Mouse (Mus musculus): ENCODE measurements at regions not wholly inside any gene's neighbourhood (a gene's known extent, or its start where the extent isn't known, plus 50 kb on each side); places are given as distances from the start of the nearest gene placed in this dataset.

DNA sequence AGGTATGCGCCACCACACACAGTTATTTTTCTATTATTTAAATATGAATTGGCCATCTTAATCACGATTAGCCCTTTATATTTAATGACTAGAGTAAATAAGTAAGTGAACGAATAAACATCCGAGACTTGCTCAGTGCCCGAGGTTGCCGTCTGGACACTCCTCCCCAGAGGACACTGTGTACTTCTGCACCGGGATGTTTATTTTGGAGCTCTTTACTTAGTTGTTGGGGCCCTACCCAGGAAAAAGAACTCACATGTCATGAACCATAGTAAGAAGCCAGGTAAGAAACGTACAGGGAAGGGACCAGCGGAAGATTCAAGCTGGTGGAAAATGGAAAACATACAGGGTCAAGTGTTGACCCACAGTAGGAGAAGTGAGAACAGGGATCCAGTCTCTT, 89.0 kb downstream of the Akr1d1 start:
- DNase-seq (no peak), ATAC-seq (ENCODE audit: insufficient read depth) (no peak)
- Histone ChIP-seq H3K9ac (no peak overlapping the region), H3K4me1 (ENCODE audit: insufficient read depth) (no peaks in the 10 kb centered on the region), H3K4me2 (no peak overlapping the region), H3K27me3 (ENCODE audit: insufficient read depth, low read length) (no peaks in the 10 kb centered on the region), H3K36me3 (ENCODE audit: insufficient read depth) (no peaks in the 10 kb centered on the region), H3K27ac (ENCODE audit: low read depth) (no peak overlapping the region), H3K9me3 (ENCODE audit: low read depth, low read length) (no peaks in the 10 kb centered on the region), H3K4me3 (ENCODE audit: low read depth, low read length) (no peak overlapping the region)
- no peak for TF ChIP-seq CTCF (IDR thresholded peaks at IDR 0.05; ENCODE audit: low read depth)
- 61% methylated on average over 9 of the region's 9 CpGs for WGBS

DNA sequence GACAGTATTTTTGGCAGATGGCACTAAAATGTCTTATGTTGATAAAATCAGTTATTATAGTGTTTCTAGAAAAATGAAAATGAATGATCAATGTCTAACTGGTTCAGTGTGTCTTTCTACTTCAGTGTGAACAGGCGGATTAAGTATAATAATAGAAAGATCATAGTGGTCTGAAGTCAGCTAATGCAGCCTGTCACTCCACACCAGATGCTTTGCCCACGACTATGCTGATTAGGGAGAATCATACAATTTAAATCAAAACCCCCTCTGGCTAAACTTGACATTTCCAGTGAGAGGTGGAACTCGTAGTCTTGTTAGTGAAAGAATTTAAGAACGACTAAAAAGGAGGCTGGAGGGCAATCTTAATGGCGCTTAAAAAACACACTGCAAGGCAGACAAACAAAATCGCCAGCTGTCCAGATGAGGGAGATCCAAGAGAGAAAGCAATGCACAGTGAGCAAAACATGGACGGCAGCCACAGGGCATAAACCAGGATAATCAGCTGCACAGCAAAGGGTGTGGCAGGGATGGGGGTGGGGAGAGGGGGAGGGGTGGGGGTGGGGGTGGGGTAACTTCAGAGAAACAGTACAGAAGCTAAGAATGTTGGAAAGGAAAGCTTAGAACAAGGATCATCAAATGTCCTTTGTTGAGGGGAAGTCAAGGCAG, 91.5 kb downstream of the Akr1d1 start:
- ATAC-seq (ENCODE audit: insufficient read depth): no peak
- 39% methylated on average over 7 of the region's 7 CpGs for WGBS
- no peak overlapping the region for H3K27ac ChIP-seq (ENCODE audit: low read depth)
- H3K4me3 ChIP-seq (ENCODE audit: low read depth, low read length): no peak overlapping the region
- no peaks in the 10 kb centered on the region for H3K36me3 ChIP-seq (ENCODE audit: insufficient read depth)
- H3K4me2 ChIP-seq: no peak overlapping the region
- H3K4me1 ChIP-seq (ENCODE audit: insufficient read depth): no peaks in the 10 kb centered on the region
- no peaks in the 10 kb centered on the region for H3K27me3 ChIP-seq (ENCODE audit: insufficient read depth, low read length)
- no peak overlapping the region for H3K9ac ChIP-seq
- DNase-seq: peak; percentile 29
- no peak for TF ChIP-seq CTCF (IDR thresholded peaks at IDR 0.05; ENCODE audit: low read depth)
- no peaks in the 10 kb centered on the region for H3K9me3 ChIP-seq (ENCODE audit: low read depth, low read length)

GRCm38 (mm10) chr6:37622273-37622672, 92.3 kb downstream of the Akr1d1 start:
- Histone ChIP-seq H3K9me3 (ENCODE audit: low read depth, low read length) (no peaks in the 10 kb centered on the region), H3K27ac (ENCODE audit: low read depth) (no peak overlapping the region), H3K4me3 (ENCODE audit: low read depth, low read length) (no peak overlapping the region), H3K9ac (no peak overlapping the region), H3K36me3 (ENCODE audit: insufficient read depth) (no peaks in the 10 kb centered on the region), H3K4me1 (ENCODE audit: insufficient read depth) (no peaks in the 10 kb centered on the region), H3K27me3 (ENCODE audit: insufficient read depth, low read length) (no peaks in the 10 kb centered on the region), H3K4me2 (no peak overlapping the region)
- ATAC-seq (ENCODE audit: insufficient read depth) (no peak), DNase-seq (no peak)
- no peak for TF ChIP-seq CTCF (IDR thresholded peaks at IDR 0.05; ENCODE audit: low read depth)
- 79% methylated on average over 2 of the region's 2 CpGs for WGBS

- Histone ChIP-seq H3K4me2 (no peak overlapping the region), H3K4me3 (ENCODE audit: low read depth, low read length) (no peak overlapping the region), H3K27ac (ENCODE audit: low read depth) (no peak overlapping the region), H3K27me3 (ENCODE audit: insufficient read depth, low read length) (no peaks in the 10 kb centered on the region), H3K9me3 (ENCODE audit: low read depth, low read length) (no peaks in the 10 kb centered on the region), H3K9ac (no peak overlapping the region), H3K4me1 (ENCODE audit: insufficient read depth) (no peaks in the 10 kb centered on the region), H3K36me3 (ENCODE audit: insufficient read depth) (no peaks in the 10 kb centered on the region)
- ATAC-seq (ENCODE audit: insufficient read depth) (no peak), DNase-seq (peak; percentile 60)
- TF ChIP-seq CTCF (IDR thresholded peaks at IDR 0.05; ENCODE audit: low read depth): no peak
- 60% methylated on average over 5 of the region's 5 CpGs for WGBS
Measured at GRCm38 (mm10) chr6:37627206-37627605, 97.2 kb downstream of the Akr1d1 start.

GRCm38 (mm10) chr6:37633948-37634347, 104.0 kb downstream of the Akr1d1 start:
- no peak overlapping the region for H3K9ac ChIP-seq
- 68% methylated on average over 1 of the region's 1 CpGs for WGBS
- ATAC-seq (ENCODE audit: insufficient read depth) (no peak), DNase-seq (no peak)
- no peak for TF ChIP-seq CTCF (IDR thresholded peaks at IDR 0.05; ENCODE audit: low read depth)
- no peak overlapping the region for H3K4me2 ChIP-seq
- H3K27ac ChIP-seq (ENCODE audit: low read depth): no peak overlapping the region
- no peaks in the 10 kb centered on the region for H3K36me3 ChIP-seq (ENCODE audit: insufficient read depth)
- H3K4me3 ChIP-seq (ENCODE audit: low read depth, low read length): no peak overlapping the region
- no peaks in the 10 kb centered on the region for H3K27me3 ChIP-seq (ENCODE audit: insufficient read depth, low read length)
- no peaks in the 10 kb centered on the region for H3K9me3 ChIP-seq (ENCODE audit: low read depth, low read length)
- no peaks in the 10 kb centered on the region for H3K4me1 ChIP-seq (ENCODE audit: insufficient read depth)

DNA sequence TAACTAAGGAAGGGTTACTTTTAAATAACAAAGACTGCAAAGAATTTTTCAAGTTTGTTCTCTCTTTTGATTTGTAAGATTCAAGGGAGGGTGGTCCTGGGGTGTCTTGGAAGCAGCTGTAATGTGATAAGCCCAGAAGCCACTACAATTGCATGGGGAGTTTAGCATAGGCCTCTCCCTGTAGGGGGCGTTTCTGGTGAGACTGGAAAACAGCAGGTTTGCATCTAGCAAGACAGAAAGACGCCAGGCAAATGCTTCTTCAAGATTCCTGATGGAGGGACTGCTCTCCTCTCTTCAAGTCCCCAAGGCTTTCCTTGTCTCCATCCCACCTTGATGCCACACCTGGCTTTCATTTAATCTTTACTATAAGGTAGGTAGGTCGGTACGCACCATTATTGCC, 112.1 kb downstream of the Akr1d1 start:
- no peak for TF ChIP-seq CTCF (IDR thresholded peaks at IDR 0.05; ENCODE audit: low read depth)
- no peaks in the 10 kb centered on the region for H3K36me3 ChIP-seq (ENCODE audit: insufficient read depth)
- no peaks in the 10 kb centered on the region for H3K27me3 ChIP-seq (ENCODE audit: insufficient read depth, low read length)
- H3K9me3 ChIP-seq (ENCODE audit: low read depth, low read length): no peaks in the 10 kb centered on the region
- no peak overlapping the region for H3K4me2 ChIP-seq
- ATAC-seq (ENCODE audit: insufficient read depth): no peak
- no peak overlapping the region for H3K9ac ChIP-seq
- no peak overlapping the region for H3K4me3 ChIP-seq (ENCODE audit: low read depth, low read length)
- DNase-seq: peak; percentile 21
- 37% methylated on average over 4 of the region's 4 CpGs for WGBS
- no peaks in the 10 kb centered on the region for H3K4me1 ChIP-seq (ENCODE audit: insufficient read depth)
- no peak overlapping the region for H3K27ac ChIP-seq (ENCODE audit: low read depth)

GRCm38 (mm10) chr6:37642701-37643121, 112.7 kb downstream of the Akr1d1 start:
- no peak for TF ChIP-seq CTCF (IDR thresholded peaks at IDR 0.05; ENCODE audit: low read depth)
- Histone ChIP-seq H3K27ac (ENCODE audit: low read depth) (no peak overlapping the region), H3K4me1 (ENCODE audit: insufficient read depth) (no peaks in the 10 kb centered on the region), H3K4me2 (0 out of 2 replicates have a peak overlapping the region, but pooled peaks have one; percentile 12), H3K9me3 (ENCODE audit: low read depth, low read length) (no peaks in the 10 kb centered on the region), H3K4me3 (ENCODE audit: low read depth, low read length) (no peak overlapping the region), H3K36me3 (ENCODE audit: insufficient read depth) (no peaks in the 10 kb centered on the region), H3K9ac (no peak overlapping the region), H3K27me3 (ENCODE audit: insufficient read depth, low read length) (no peaks in the 10 kb centered on the region)
- ATAC-seq (ENCODE audit: insufficient read depth): peak; percentile 49; the same call in 1 of the 2 replicates
- DNase-seq: peak; percentile 85
- 36% methylated on average over 8 of the region's 8 CpGs for WGBS

Measured in lung, embryonic 14.5 days (tissue).